17 mouse cellular contexts compared by ENCODE assay signal in the genomic region with DNA sequence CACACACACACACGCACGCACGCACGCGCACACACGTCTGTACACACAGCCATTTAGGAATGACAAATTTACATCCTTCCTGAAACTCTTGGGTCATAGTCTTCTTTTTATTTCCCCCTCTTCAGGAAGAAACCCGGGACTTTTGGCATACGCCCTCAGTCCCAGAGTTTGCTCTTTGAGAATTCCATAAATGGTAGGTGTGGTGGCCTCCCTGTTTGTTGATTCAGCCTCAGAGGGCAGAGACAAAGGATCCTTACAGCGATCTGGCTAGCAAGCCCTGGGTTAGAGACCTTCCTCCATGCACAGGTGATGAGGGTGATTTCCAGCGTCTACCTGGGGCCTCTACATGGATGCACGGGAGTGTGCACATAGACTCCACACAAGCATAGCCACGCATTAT. TPM values are rescaled to one million over a fixed set of nuclear protein-coding genes. Genes with fewer than 3 reads are reported as not detected.
DNase-seq lines count a peak whose midpoint lies in the region; ATAC-seq and TF ChIP-seq lines count a peak whose summit lies in the region.
"Had no signal": no experiment of that assay in that cellular context is flagged by ENCODE, and none has a peak within 500 bp of the region (broad histone marks: within the 10 kb centered on the region; RNA-seq: fewer than 3 reads in every experiment).

No protein-coding gene starts in this region.

- DNase-seq in kidney, adult 2 months: no peak
- DNase-seq in kidney, adult 18-20 months: no peak
- no peak for DNase-seq in lung, postnatal 0 days (ENCODE audit: low spot score)
- DNase-seq in lung, postnatal 36 days: no peak
- DNase-seq in spleen, postnatal 36 days (ENCODE audit: low spot score in 2 of 2): no peak
- DNase-seq: cerebellum, adult 11-12 months; cerebellum, postnatal 36 days; gastrocnemius, postnatal 36 days; heart, postnatal 4 days; liver, embryonic 13.5 days had no signal

- TF ChIP-seq CTCF in kidney, adult 2 months (conservative IDR thresholded peaks at IDR 0.05; ENCODE audit: insufficient read depth, insufficient read length, low read depth, low read length): no peak
- TF ChIP-seq CTCF in lung, postnatal 0 days (IDR thresholded peaks at IDR 0.05): no peak
- TF ChIP-seq CTCF in intestine, postnatal 0 days (IDR thresholded peaks at IDR 0.05; ENCODE audit: low read depth): no peak

- ATAC-seq in lung, postnatal 0 days: 0 out of 2 replicates have a peak, but pooled peaks have one; percentile 3
- ATAC-seq in intestine, postnatal 0 days: peak; percentile 66
- ATAC-seq in midbrain, embryonic 13.5 days: no peak

- no peak overlapping the region for H3K9ac ChIP-seq in lung, postnatal 0 days (replicated peaks; ENCODE audit: low read depth)
- no peak overlapping the region for H3K9ac ChIP-seq in intestine, postnatal 0 days (ENCODE audit: low read depth, low read length)
- no peak overlapping the region for H3K9ac ChIP-seq in midbrain, embryonic 13.5 days (replicated peaks)
- H3K9ac ChIP-seq: forebrain, embryonic 12.5 days; heart, embryonic 13.5 days; limb, embryonic 12.5 days; liver, embryonic 13.5 days had no signal

- H3K4me1 ChIP-seq in kidney, adult 2 months (ENCODE audit: control insufficient read depth, insufficient read depth, low read length): peaks cover 17% of the 10 kb centered on the region; the same call in 1 of the 2 replicates
- no peaks in the 10 kb centered on the region for H3K4me1 ChIP-seq in lung, postnatal 0 days (ENCODE audit: insufficient read depth, low read depth, low read length)
- 0 out of 2 replicates have a peak, but pooled peaks cover 4% of the 10 kb centered on the region for H3K4me1 ChIP-seq in intestine, postnatal 0 days (replicated peaks; ENCODE audit: control insufficient read depth, insufficient read depth, low read length)
- no peaks in the 10 kb centered on the region for H3K4me1 ChIP-seq in midbrain, embryonic 13.5 days (replicated peaks)
- H3K4me1 ChIP-seq: forebrain, embryonic 12.5 days; limb, embryonic 12.5 days had no signal

- H3K9me3 ChIP-seq in lung, postnatal 0 days (ENCODE audit: low read length): no peaks in the 10 kb centered on the region
- H3K9me3 ChIP-seq in intestine, postnatal 0 days (ENCODE audit: control insufficient read depth): no peaks in the 10 kb centered on the region
- no peaks in the 10 kb centered on the region for H3K9me3 ChIP-seq in midbrain, embryonic 13.5 days
- H3K9me3 ChIP-seq: forebrain, embryonic 12.5 days; G1E; heart, embryonic 13.5 days; limb, embryonic 12.5 days; liver, embryonic 13.5 days; megakaryocyte, embryonic 14.5 days had no signal

- peak overlapping the region; percentile 34 for H3K27ac ChIP-seq in kidney, adult 2 months (ENCODE audit: insufficient read depth, low read depth, low read length)
- H3K27ac ChIP-seq in lung, postnatal 0 days (ENCODE audit: low read length): peak overlapping the region; percentile 47; the same call in 1 of the 2 replicates
- H3K27ac ChIP-seq in intestine, postnatal 0 days (ENCODE audit: low read depth, low read length): peak overlapping the region; percentile 37; the same call in 1 of the 2 replicates
- H3K27ac ChIP-seq in midbrain, embryonic 13.5 days: no peak overlapping the region
- H3K27ac ChIP-seq: forebrain, embryonic 12.5 days; heart, embryonic 13.5 days; limb, embryonic 12.5 days; liver, embryonic 13.5 days had no signal

- no peak overlapping the region for H3K4me2 ChIP-seq in lung, postnatal 0 days (replicated peaks; ENCODE audit: low read depth, low read length)
- H3K4me2 ChIP-seq in intestine, postnatal 0 days (replicated peaks; ENCODE audit: low read depth): no peak overlapping the region
- no peak overlapping the region for H3K4me2 ChIP-seq in midbrain, embryonic 13.5 days (replicated peaks)
- H3K4me2 ChIP-seq: forebrain, embryonic 12.5 days; heart, embryonic 13.5 days; limb, embryonic 12.5 days; liver, embryonic 13.5 days had no signal

- WGBS in kidney, adult 2 months: 67% methylated on average over 12 of the region's 12 CpGs
- 66% methylated on average over 12 of the region's 12 CpGs for WGBS in lung, postnatal 0 days
- 43% methylated on average over 12 of the region's 12 CpGs for WGBS in intestine, postnatal 0 days
- WGBS in midbrain, embryonic 13.5 days: 89% methylated on average over 12 of the region's 12 CpGs

- no peak for TF ChIP-seq POLR2A in kidney, adult 2 months (IDR thresholded peaks at IDR 0.05; ENCODE audit: low read depth, low read length)

- no peaks in the 10 kb centered on the region for H3K27me3 ChIP-seq in kidney, adult 2 months (replicated peaks; ENCODE audit: control insufficient read depth, insufficient read depth, low read length)
- no peaks in the 10 kb centered on the region for H3K27me3 ChIP-seq in lung, postnatal 0 days (replicated peaks; ENCODE audit: insufficient read depth, low read length)
- no peaks in the 10 kb centered on the region for H3K27me3 ChIP-seq in intestine, postnatal 0 days (replicated peaks; ENCODE audit: control insufficient read depth, insufficient read depth, low read length)
- H3K27me3 ChIP-seq in midbrain, embryonic 13.5 days: no peaks in the 10 kb centered on the region
- H3K27me3 ChIP-seq: forebrain, embryonic 12.5 days; heart, embryonic 13.5 days; limb, embryonic 12.5 days; liver, embryonic 13.5 days; megakaryocyte, embryonic 14.5 days had no signal

- no peak overlapping the region for H3K4me3 ChIP-seq in kidney, adult 2 months (ENCODE audit: insufficient read depth, low read depth, low read length)
- no peak overlapping the region for H3K4me3 ChIP-seq in lung, postnatal 0 days (ENCODE audit: low read depth, low read length)
- no peak overlapping the region for H3K4me3 ChIP-seq in intestine, postnatal 0 days (ENCODE audit: low read depth, low read length)
- H3K4me3 ChIP-seq in midbrain, embryonic 13.5 days (replicated peaks): no peak overlapping the region
- H3K4me3 ChIP-seq: forebrain, embryonic 12.5 days; heart, embryonic 13.5 days; limb, embryonic 12.5 days; liver, embryonic 13.5 days; megakaryocyte, embryonic 14.5 days had no signal

- peak; percentile 42; the same call in 1 of the 2 replicates for TF ChIP-seq EP300 in lung, postnatal 0 days (IDR thresholded peaks at IDR 0.05)

- H3K36me3 ChIP-seq in kidney, adult 2 months (ENCODE audit: control insufficient read depth, insufficient read depth, low read length): peaks cover 3% of the 10 kb centered on the region
- H3K36me3 ChIP-seq in lung, postnatal 0 days (ENCODE audit: insufficient read depth, low read length): 0 out of 2 replicates have a peak, but pooled peaks cover 4% of the 10 kb centered on the region
- peaks cover 72% of the 10 kb centered on the region for H3K36me3 ChIP-seq in intestine, postnatal 0 days (ENCODE audit: control insufficient read depth, insufficient read depth)
- H3K36me3 ChIP-seq in midbrain, embryonic 13.5 days: peaks cover 88% of the 10 kb centered on the region

RNA-seq across cellular contexts. Expression of gene Txn2, which starts 9.4 kb away (rescaled TPM):
- polyA plus RNA-seq in kidney, adult 2 months (2012; rRNA removed): 396 and 408 TPM in 2 replicates
- polyA plus RNA-seq in lung, postnatal 0 days (2015; fragmentation: Nextera tagmentation; extraction: Ambion mirVana): 121 and 122 TPM in 2 replicates
- polyA plus RNA-seq in intestine, postnatal 0 days (2015; fragmentation: Nextera tagmentation; extraction: Ambion mirVana): 165 and 173 TPM in 2 replicates
- 227 and 234 TPM in 2 replicates for polyA plus RNA-seq in midbrain, embryonic 13.5 days (2015; fragmentation: Nextera tagmentation; extraction: Ambion mirVana)

RNA-seq across cellular contexts. Expression of gene Foxred2, which starts 37.1 kb away (rescaled TPM):
- polyA plus RNA-seq in kidney, adult 2 months (2012; rRNA removed): 3.8 and 4.1 TPM in 2 replicates
- 0.21 and 0.24 TPM in 2 replicates for polyA plus RNA-seq in lung, postnatal 0 days (2015; fragmentation: Nextera tagmentation; extraction: Ambion mirVana)
- 0.33 and 0.46 TPM in 2 replicates for polyA plus RNA-seq in intestine, postnatal 0 days (2015; fragmentation: Nextera tagmentation; extraction: Ambion mirVana)
- polyA plus RNA-seq in midbrain, embryonic 13.5 days (2015; fragmentation: Nextera tagmentation; extraction: Ambion mirVana): 6.9 and 8.1 TPM in 2 replicates

RNA-seq across cellular contexts. Expression of gene Eif3d, which starts 51.2 kb away (rescaled TPM):
- 98.8 and 132 TPM in 2 replicates for polyA plus RNA-seq in kidney, adult 2 months (2012; rRNA removed)
- polyA plus RNA-seq in lung, postnatal 0 days (2015; fragmentation: Nextera tagmentation; extraction: Ambion mirVana): 82.4 and 95.8 TPM in 2 replicates
- polyA plus RNA-seq in intestine, postnatal 0 days (2015; fragmentation: Nextera tagmentation; extraction: Ambion mirVana): 59.5 and 67.4 TPM in 2 replicates
- polyA plus RNA-seq in midbrain, embryonic 13.5 days (2015; fragmentation: Nextera tagmentation; extraction: Ambion mirVana): 204 and 210 TPM in 2 replicates
